Mouse (Mus musculus): Measurements from ENCODE around the gene Rer1.

The Rer1 gene

DNA sequence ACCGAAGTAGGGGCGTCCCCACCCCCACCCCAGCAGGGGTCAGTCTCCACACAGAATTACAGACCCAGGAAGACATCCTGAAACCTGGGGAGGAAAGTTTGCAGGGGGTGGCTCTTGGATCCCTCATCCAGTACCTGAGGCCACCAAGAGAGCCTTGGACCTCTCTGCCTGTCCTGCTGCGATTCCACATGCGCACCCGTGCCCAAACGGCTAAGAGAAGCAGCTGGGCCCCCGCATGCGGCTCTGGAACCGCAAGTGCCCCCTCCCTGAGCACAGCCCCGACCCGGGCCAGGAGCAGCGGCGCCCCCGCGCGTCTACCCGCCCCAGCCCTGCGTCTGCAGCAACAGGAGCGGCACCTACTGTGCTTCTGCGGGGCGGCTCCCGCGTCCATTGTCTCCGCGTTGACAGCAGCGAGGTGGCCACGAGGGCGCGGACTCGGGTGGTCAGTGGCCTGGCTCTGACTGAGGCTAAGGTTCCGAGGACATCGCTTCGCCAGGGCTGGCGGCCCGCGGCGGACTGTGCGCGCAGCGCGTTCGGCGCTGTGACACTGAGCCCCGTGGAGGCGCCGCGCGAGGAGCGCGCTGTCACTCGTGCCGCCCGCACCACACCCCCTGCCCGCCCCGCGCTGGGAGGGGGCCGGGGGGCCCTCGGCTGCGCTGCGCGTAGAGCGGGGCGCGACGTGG is 43.4 kb downstream of the Rer1 start:
- in situ Hi-C loops (cut with MboI; ENCODE audit: unreplicated experiment in 2 of 2) = no loop called here

DNA sequence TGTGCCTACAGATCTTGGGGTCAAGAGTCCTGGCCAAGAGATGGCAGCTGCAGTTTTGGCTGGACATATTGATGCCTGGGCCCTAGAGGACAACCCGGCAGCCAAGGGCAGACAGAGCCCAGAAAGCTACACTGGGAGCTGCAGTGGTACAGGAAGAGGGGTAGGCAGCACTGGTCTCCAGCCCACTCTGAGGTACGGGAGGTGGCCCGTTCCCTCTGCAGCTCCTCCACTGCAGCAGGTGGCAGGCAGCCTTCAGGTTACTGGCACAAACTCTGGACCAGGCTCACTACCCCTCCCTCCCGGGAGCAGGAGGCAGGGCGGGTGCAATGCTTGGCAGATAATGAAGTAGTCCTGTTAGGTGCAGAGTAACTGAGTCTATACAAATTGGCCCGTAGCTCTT is 45.5 kb downstream of the Rer1 start:
- in situ Hi-C loops (cut with MboI; ENCODE audit: unreplicated experiment in 2 of 2) = no loop called here

DNA sequence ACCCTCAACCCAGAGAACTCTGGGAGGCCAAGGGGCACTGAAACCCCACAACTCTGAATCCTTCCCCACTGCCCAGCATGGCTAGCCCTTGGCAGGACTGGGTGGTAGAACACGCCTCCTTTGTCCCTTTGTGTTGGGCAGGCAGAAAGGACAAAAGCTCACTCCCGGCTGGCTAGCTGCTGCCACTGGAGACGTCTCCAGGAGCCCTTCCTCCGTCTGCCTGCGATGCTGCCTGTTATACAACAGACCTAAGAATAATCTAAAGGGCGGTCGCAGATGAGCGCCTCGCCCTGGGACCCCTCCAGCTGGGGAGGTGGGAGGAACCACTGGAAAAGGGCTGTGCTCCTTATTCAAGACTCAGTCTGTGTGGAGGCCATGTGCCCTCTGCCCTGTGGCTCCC is 46.0 kb downstream of the Rer1 start:
- in situ Hi-C loops (cut with MboI; ENCODE audit: unreplicated experiment in 2 of 2) = no loop called here

DNA sequence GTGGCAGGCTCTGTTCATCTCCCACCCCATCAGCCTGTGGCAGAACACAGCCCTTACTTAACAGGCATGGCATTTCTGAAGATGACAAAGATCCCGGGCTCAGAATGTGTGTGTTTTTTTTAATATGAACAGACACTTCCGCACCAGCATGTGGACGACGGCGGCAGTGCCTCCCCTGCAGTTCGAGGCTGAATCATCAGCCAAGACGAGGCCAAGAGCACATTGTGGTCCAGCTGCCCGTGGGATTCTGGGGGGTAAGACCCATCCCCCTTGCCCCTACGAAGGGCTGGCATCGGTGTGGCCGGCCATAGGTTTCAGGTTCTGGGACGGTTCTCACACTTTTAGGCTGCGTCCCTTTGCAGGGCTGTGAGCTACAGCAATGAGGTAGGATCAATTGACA is 51.4 kb downstream of the Rer1 start:
- in situ Hi-C loops (cut with MboI; ENCODE audit: unreplicated experiment in 2 of 2) = no loop called here

DNA sequence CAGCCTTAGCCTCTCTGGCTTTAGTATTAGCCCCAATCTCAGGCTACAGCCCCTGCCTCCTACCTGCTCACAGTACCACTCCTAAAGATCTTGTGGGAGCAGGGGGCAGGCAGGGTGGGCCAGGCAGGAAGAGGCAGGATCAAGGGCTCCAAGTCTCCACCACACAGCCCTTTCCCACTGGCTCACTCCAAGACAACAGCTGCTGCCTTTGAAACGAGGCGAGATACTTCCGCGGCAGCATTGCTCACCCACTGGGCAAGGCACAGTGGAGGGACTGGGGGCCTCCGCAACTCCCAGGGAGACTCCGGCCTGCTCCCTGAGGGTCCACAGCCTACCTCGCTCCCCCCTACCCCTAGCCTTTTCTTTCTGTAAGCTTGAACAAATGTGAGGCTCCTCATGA is 52.0 kb downstream of the Rer1 start:
- in situ Hi-C loops (cut with MboI; ENCODE audit: unreplicated experiment in 2 of 2) = no loop called here

DNA sequence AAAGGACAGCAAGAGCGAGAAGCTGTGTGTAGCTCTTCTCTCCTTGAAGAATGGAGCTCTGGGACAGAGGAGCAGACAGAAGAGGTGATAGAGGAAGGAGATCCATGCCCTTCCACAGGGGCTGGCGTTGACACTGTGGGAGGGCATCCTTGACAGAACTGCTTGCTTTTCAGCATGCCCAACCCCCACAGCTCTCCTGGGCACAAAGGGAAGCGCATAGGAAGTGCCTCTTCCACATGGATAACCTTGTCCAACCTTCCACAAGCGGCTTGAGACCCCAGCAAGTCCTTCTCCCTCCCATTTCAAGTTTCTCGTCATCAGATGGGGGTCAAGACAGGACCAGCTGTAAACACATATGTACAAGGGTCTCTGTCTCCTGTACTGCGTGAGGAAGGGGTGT is 53.1 kb downstream of the Rer1 start:
- in situ Hi-C loops (cut with MboI; ENCODE audit: unreplicated experiment in 2 of 2) = no loop called here

DNA sequence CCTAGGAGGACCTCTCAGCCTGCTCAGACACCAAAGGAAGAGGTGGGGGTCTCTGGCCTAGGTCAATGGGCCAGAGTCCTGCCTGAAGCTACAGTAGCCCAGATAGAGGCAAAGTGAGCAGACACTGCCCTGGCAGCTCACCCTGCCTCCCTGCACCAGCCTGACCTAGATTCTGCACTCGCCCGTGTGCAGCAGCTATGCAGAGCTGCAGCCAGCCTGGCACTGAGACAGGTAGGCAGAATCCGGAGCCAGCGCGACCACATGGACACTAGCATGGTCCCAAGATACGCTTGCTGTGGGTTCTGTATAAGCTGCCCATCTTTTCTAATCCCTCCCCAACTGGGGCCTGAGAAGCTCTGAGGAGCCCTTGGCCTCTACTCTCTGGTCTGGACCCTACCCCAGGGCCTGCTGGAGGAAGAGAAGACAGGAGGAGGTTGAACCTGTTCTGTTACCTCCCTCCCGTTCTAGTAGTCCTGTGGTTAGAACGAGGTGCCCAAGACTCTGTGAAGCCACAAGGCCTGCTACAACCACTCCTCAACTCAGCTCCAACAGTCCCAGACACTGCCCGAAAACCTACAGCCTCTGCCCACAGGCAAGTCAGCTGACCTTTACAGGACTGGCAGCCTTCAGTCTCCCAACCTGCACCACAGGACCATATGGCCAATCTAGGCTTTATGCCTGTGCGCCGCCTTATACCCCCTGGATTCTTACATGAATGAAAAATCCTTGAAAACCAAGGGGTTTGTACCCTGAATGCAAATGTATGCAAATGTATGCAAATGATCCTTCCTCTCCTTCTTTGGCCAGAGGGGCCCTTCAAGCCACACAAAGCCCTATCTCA is 61.8 kb downstream of the Rer1 start:
- in situ Hi-C loops (cut with MboI; ENCODE audit: unreplicated experiment in 2 of 2) = no loop called here

Measured in v-Abl transformed pro-B cells (cell line).